Mouse (Mus musculus) 416B (cell line): ENCODE measurements around the gene 2310033P09Rik.

ENCODE experiments used
- DNase-seq: peaks from one replicate; pipeline ENCODE4 v3.0.0; 2011; ENCODE audit warnings: low read depth

Gene 2310033P09Rik

GRCm38 (mm10) chr11:59230144-59230760 lies 22.1 kb downstream of the 2310033P09Rik start:
- peak; percentile 74 for DNase-seq

- DNase-seq: no peak
Observed at GRCm38 (mm10) chr11:59232797-59233196, 24.7 kb downstream of the 2310033P09Rik start.

GRCm38 (mm10) chr11:59238525-59239427 lies 30.7 kb downstream of the 2310033P09Rik start:
- DNase-seq: peak; percentile 80

DNA sequence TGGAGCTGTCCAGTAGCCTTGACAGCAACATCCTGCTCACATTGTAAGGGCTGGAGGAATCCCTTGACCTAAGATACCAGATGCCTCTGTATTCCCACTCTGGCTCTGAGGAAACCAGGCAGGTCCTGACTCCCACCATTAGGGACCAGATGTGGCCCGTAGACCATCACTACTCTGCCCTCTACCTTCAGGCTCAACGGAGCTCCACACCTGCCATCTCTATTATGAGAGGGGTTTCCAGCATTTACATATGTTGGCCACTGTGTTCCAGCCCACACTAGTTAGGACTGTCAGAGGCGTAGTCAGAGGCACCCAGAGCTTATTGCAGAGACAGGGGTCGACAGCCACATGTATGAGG lies 31.3 kb downstream of the 2310033P09Rik start:
- no peak for DNase-seq

DNA sequence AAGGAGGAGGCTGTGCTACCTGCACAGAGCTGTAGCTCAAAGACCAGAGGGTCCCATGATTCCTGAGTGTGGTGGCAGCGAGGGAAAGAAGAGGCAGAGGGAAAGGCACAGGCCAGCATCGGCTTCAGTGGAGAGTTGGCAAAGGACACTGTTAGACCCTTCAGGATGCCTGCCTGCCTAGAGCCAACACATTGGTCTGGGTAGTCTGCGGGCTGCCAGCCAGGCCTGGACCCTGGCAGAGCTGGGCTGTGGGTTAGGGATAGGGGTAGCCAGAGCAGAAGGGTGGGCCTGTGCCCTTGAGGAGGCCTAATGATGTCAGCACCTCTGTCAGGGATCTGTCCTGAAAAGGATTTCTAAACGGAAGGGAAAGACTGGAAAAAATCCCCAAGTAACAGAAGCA lies 31.7 kb downstream of the 2310033P09Rik start:
- DNase-seq: no peak

DNA sequence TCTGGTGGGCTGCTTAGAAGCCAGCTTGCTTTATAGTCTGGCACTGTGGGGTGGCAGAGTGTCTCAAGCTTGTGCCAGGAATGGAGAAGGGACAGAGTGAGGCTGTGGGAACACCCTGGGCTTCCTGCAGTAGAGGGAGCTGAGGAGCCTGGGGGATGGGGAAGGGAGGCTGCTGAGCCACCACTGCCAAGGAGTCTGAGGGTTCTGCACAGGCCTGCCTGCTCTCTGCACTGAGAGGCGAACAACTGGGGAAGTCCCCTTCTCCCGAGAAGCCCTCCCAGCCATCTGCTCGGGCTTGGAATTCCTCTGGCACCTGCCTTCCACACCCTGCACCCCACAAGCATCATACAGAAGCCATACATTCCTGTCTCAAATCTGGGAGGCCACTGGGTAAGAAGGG lies 33.7 kb downstream of the 2310033P09Rik start:
- no peak for DNase-seq

GRCm38 (mm10) chr11:59243856-59244255 lies 35.7 kb downstream of the 2310033P09Rik start:
- no peak for DNase-seq

GRCm38 (mm10) chr11:59248101-59248500 lies 40.0 kb downstream of the 2310033P09Rik start:
- peak; percentile 30 for DNase-seq

DNA sequence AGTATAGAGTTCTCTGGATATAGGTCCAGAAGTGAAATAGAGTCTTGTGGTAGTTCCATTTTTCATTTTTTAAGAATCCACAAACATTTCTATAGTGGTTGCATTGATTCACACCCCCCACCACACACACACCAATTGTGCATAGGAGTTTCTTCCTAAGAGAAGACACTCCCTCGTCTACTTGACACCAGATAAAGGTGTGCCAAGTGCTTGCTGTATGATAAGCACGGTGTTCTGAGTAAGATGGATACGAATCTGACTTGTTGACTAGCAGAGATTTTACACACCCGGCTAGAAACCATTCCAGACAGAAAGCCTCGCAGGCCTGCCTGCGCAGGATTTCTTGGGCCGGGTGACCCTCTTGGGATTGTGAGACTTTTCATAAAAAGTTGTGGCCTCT lies 51.5 kb downstream of the 2310033P09Rik start:
- DNase-seq: no peak
